Mouse (Mus musculus): ENCODE measurements around the gene Lrrc61. TPM values are rescaled to one million over a fixed set of nuclear protein-coding genes. Genes with fewer than 3 reads are reported as not detected.

Gene Lrrc61
- total and polyA plus RNA-seq, 2 experiments = 3.3 to 8.5 TPM

DNA sequence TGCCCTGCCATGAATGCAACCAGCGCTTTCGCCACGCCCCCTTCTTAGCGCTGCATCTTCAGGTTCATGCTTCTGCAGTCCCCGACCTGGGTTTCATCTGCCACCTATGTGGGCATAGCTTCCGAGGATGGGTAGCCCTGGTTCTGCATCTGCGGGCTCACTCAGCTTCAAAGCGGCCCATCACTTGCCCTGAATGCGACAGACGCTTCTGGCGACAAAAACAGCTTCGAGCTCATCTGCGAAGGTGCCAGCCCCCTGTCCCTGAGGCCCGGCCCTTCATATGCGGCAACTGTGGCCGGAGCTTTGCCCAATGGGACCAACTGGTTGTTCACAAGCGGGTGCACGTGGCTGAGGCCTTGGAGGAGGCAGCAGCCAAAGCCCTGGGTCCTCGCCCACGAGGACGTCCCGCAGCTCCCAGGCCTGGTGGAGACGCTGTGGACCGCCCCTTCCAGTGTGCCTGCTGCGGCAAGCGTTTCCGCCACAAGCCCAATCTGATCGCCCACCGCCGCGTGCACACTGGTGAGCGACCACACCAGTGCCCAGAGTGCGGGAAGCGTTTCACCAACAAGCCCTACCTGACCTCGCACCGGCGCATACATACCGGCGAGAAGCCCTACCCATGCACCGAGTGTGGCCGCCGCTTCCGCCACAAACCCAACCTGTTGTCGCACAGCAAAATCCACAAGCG, 42.1 kb downstream of the Lrrc61 start:
- no peaks in the 10 kb centered on the region for H3K27me3 ChIP-seq (ENCODE audit: control insufficient read depth, insufficient read depth, low read length)
- peaks cover 36% of the 10 kb centered on the region for H3K79me2 ChIP-seq (ENCODE audit: control insufficient read depth, insufficient read depth, low read length)
- DNase-seq (ENCODE audit: extremely low read depth, low read depth, low spot score) = no peak
- TF ChIP-seq POLR2A (IDR thresholded peaks at IDR 0.05; ENCODE audit: extremely low read depth, insufficient read depth, low read length) (no peak), CTCF (IDR thresholded peaks at IDR 0.05; ENCODE audit: low read depth, low read length) (no peak)
- no peak overlapping the region for H3K9ac ChIP-seq (ENCODE audit: low read depth, low read length)
- H3K27ac ChIP-seq (replicated peaks; ENCODE audit: insufficient read depth, low read depth, low read length) = no peak overlapping the region
- 97% methylated on average over 45 of the region's 45 CpGs for WGBS
- peaks cover 28% of the 10 kb centered on the region for H3K36me3 ChIP-seq (ENCODE audit: control insufficient read depth, insufficient read depth, low read length)
- no peak overlapping the region for H3K4me3 ChIP-seq (ENCODE audit: insufficient read depth, low read depth, low read length)
- peaks cover 47% of the 10 kb centered on the region for H3K4me1 ChIP-seq (ENCODE audit: control insufficient read depth, insufficient read depth, low read length)

DNA sequence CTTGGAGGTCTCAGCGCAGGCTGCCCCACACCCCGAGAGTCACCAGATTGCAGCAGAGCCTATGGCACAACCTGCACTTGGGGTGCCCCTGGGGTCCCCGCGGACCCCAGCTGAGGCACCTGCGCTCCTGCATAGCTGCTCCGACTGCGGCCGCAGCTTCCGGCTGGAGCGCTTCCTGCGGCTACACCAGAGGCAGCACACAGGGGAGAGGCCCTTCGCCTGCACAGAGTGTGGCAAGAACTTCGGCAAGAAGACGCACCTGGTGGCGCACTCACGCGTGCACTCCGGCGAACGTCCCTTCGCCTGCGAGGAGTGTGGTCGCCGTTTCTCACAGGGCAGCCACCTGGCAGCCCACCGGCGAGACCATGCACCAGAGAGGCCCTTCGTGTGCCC, 42.6 kb downstream of the Lrrc61 start:
- Histone ChIP-seq H3K4me3 (ENCODE audit: insufficient read depth, low read depth, low read length) (no peak overlapping the region), H3K9ac (ENCODE audit: low read depth, low read length) (no peak overlapping the region), H3K27me3 (ENCODE audit: control insufficient read depth, insufficient read depth, low read length) (no peaks in the 10 kb centered on the region), H3K4me1 (ENCODE audit: control insufficient read depth, insufficient read depth, low read length) (peaks cover 43% of the 10 kb centered on the region), H3K27ac (replicated peaks; ENCODE audit: insufficient read depth, low read depth, low read length) (no peak overlapping the region), H3K79me2 (ENCODE audit: control insufficient read depth, insufficient read depth, low read length) (peaks cover 36% of the 10 kb centered on the region), H3K36me3 (ENCODE audit: control insufficient read depth, insufficient read depth, low read length) (peaks cover 28% of the 10 kb centered on the region)
- TF ChIP-seq POLR2A (IDR thresholded peaks at IDR 0.05; ENCODE audit: extremely low read depth, insufficient read depth, low read length) (no peak), CTCF (IDR thresholded peaks at IDR 0.05; ENCODE audit: low read depth, low read length) (no peak)
- WGBS = 95% methylated on average over 27 of the region's 27 CpGs
- no peak for DNase-seq (ENCODE audit: extremely low read depth, low read depth, low spot score)

DNA sequence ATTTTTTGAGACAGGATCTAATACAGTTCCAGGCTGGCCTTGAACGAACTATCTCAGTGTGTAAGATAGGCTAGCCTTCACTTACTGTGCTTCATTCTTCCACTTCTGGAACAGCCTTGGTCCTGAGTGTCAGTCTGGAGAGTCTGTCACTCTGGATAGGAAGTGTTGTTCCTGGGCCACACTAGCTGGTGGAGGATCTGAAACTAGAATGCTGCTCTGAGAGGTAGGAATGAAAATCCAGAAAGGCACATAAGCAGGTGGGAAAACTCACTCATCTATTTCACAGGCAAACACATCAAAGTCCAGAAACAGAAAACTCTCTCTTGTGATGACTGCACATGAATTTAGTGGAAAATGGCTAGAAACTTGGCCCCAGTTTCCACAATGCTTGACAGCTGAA, 46.0 kb downstream of the Lrrc61 start:
- TF ChIP-seq CTCF (IDR thresholded peaks at IDR 0.05; ENCODE audit: low read depth, low read length) (no peak), POLR2A (IDR thresholded peaks at IDR 0.05; ENCODE audit: extremely low read depth, insufficient read depth, low read length) (no peak)
- Histone ChIP-seq H3K4me1 (ENCODE audit: control insufficient read depth, insufficient read depth, low read length) (peaks cover 39% of the 10 kb centered on the region), H3K9ac (ENCODE audit: low read depth, low read length) (peak overlapping the region; percentile 17; the same call in 1 of the 2 replicates), H3K27me3 (ENCODE audit: control insufficient read depth, insufficient read depth, low read length) (no peaks in the 10 kb centered on the region), H3K27ac (replicated peaks; ENCODE audit: insufficient read depth, low read depth, low read length) (peak overlapping the region; percentile 92), H3K36me3 (ENCODE audit: control insufficient read depth, insufficient read depth, low read length) (peaks cover 28% of the 10 kb centered on the region), H3K79me2 (ENCODE audit: control insufficient read depth, insufficient read depth, low read length) (peaks cover 25% of the 10 kb centered on the region), H3K4me3 (ENCODE audit: insufficient read depth, low read depth, low read length) (no peak overlapping the region)
- peak; percentile 36 for DNase-seq (ENCODE audit: extremely low read depth, low read depth, low spot score)
- WGBS = 83% methylated on average over 1 of the region's 1 CpGs

DNA sequence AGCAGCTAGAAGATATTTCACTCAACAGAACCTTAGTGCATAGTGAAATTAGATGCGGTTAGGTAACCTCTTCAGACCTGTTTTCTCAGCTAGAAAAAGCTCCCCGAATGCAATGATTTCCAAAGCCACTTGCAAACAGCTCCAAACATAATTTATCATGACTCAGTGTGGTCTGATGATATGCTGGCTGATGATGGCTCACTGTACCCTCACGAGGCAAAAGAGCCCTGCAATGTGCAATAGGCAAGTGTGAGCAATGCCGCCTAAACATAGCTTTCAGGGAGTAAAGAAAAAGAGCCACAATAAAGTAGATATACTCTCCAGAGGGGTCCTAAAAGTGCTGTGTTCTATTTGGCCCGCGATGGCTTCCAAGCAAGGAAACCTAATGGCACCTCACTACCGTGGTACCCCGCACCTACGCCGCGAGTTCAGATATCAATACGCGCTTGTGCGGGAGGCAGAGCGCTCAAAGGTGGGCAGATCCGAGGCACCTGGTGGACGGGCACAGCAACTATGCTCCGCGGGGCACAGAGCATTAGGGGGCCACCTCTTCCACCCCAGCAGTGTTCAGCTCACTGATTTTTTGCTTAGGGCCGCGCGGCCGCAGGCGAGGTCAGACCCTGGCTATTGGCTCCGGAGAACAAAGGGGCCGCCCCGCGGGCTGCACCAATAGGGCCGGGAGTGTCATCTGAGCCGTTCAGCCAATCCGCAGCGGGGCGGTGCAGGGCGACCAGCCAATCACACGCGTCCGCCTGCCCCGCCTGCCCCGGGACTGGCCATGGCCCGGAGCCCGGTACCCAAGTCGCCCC, 46.9 kb downstream of the Lrrc61 start, which contains the start of gene Zfp775:
Gene Zfp775, plus strand, starts transcription at position 793 of the 809 bp plus-strand sequence.
- DNase-seq (ENCODE audit: extremely low read depth, low read depth, low spot score) = peak; percentile 87
- Histone ChIP-seq H3K4me3 (ENCODE audit: insufficient read depth, low read depth, low read length) (peak within 1 kb of the TSS; percentile 64), H3K4me1 (ENCODE audit: control insufficient read depth, insufficient read depth, low read length) (peaks cover 39% of the 10 kb centered on the region), H3K27me3 (ENCODE audit: control insufficient read depth, insufficient read depth, low read length) (no peaks in the 10 kb centered on the region), H3K79me2 (ENCODE audit: control insufficient read depth, insufficient read depth, low read length) (peaks cover 17% of the 10 kb centered on the region), H3K36me3 (ENCODE audit: control insufficient read depth, insufficient read depth, low read length) (peaks cover 23% of the 10 kb centered on the region), H3K9ac (ENCODE audit: low read depth, low read length) (peak within 1 kb of the TSS; percentile 88), H3K27ac (replicated peaks; ENCODE audit: insufficient read depth, low read depth, low read length) (peak within 1 kb of the TSS; percentile 92)
- TF ChIP-seq CTCF (IDR thresholded peaks at IDR 0.05; ENCODE audit: low read depth, low read length) = no peak
- peak; percentile 87 for TF ChIP-seq POLR2A (IDR thresholded peaks at IDR 0.05; ENCODE audit: extremely low read depth, insufficient read depth, low read length)
- 4% methylated on average over 42 of the region's 42 CpGs for WGBS

DNA sequence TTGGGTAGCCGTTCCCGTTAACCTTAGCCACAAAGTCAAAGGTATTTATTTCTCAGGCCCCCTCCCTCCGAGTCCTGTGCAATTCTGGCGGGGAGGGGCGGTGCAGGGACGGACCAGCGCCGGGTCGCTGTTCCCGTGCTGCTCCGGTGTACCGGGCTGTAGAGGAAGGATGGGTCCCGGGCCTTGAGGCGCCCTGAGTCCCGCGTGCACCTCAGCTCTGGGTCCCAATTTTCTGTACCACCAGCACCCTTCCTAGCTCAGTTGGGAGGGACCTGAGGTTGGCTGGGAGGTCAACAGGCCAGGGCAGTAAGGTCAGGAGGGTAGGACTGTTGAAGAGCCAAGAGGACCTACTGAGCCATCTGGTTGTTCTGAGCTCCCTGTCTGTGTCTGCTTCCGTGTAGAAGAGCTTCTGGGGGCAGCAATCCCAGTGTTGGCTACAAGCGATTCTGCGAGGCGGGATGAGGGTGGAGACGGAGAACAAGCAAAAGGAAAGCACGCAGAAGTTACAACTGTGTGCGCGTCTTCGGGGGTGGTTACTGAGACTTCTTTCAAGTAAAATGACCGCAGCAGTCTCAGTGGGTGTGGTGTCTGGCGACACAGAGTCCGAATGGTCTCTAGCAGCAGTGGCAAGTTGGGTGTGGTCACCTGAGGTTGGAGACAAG, 47.6 kb downstream of the Lrrc61 start:
- no peaks in the 10 kb centered on the region for H3K27me3 ChIP-seq (ENCODE audit: control insufficient read depth, insufficient read depth, low read length)
- DNase-seq (ENCODE audit: extremely low read depth, low read depth, low spot score) = peak; percentile 82
- under 1% methylated on average over 28 of the region's 28 CpGs for WGBS

More for the DNA sequence above, 47.6 kb downstream of the Lrrc61 start:
- TF ChIP-seq CTCF (IDR thresholded peaks at IDR 0.05; ENCODE audit: low read depth, low read length) (no peak), POLR2A (IDR thresholded peaks at IDR 0.05; ENCODE audit: extremely low read depth, insufficient read depth, low read length) (peak; percentile 25; the same call in 1 of the 2 replicates)
- H3K9ac ChIP-seq (ENCODE audit: low read depth, low read length) = peak overlapping the region; percentile 83
- H3K79me2 ChIP-seq (ENCODE audit: control insufficient read depth, insufficient read depth, low read length) = peaks cover 10% of the 10 kb centered on the region
- peaks cover 16% of the 10 kb centered on the region for H3K36me3 ChIP-seq (ENCODE audit: control insufficient read depth, insufficient read depth, low read length)
- peaks cover 39% of the 10 kb centered on the region for H3K4me1 ChIP-seq (ENCODE audit: control insufficient read depth, insufficient read depth, low read length)
- peak overlapping the region; percentile 59 for H3K4me3 ChIP-seq (ENCODE audit: insufficient read depth, low read depth, low read length)
- peak overlapping the region; percentile 90 for H3K27ac ChIP-seq (replicated peaks; ENCODE audit: insufficient read depth, low read depth, low read length)
